Comparison of ENCODE assay signal across 21 mouse cellular contexts in the genomic region with DNA sequence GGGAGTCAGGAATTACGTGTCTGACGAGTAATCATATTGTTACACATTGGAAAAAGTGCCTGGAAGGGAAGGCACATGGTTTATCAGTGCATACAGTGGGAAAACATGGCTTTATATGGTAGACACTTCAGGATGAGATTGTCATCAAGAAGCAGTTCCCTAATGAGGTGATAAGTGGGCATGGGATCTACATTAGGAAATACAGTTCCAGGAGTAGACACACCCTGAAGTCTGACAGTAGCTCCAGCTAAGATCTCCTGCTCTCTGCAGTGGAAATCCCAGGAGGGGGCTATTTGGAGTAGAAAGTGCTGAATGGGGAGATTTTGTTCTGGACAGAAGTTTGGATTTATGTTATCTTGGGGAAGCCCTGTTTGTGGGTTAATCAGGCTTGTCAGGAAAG. TPM values are rescaled to one million over a fixed set of nuclear protein-coding genes. Genes with fewer than 3 reads are reported as not detected.
"Had no signal": no experiment of that assay in that cellular context is flagged by ENCODE, and none has a peak within 500 bp of the region (broad histone marks: within the 10 kb centered on the region; RNA-seq: fewer than 3 reads in every experiment).

No protein-coding gene starts in this region.

- H3K9ac ChIP-seq: liver, embryonic 13.5 days; liver, embryonic 15.5 days; liver, postnatal 0 days; midbrain, embryonic 13.5 days; midbrain, embryonic 15.5 days; neural tube, embryonic 12.5 days; stomach, embryonic 15.5 days had no signal

- H3K9me3 ChIP-seq: liver, embryonic 13.5 days; liver, embryonic 15.5 days; megakaryocyte, embryonic 14.5 days; midbrain, embryonic 13.5 days; midbrain, embryonic 15.5 days; neural tube, embryonic 12.5 days; stomach, embryonic 15.5 days had no signal

- H3K4me1 ChIP-seq: liver, embryonic 13.5 days; liver, embryonic 15.5 days; megakaryocyte, embryonic 14.5 days; midbrain, embryonic 13.5 days; midbrain, embryonic 15.5 days; neural tube, embryonic 12.5 days; stomach, embryonic 15.5 days had no signal

- H3K4me3 ChIP-seq: liver, embryonic 13.5 days; liver, embryonic 15.5 days; megakaryocyte, embryonic 14.5 days; midbrain, embryonic 13.5 days; midbrain, embryonic 15.5 days; neural tube, embryonic 12.5 days; stomach, embryonic 15.5 days had no signal

- H3K27me3 ChIP-seq: liver, embryonic 13.5 days; liver, embryonic 15.5 days; megakaryocyte, embryonic 14.5 days; midbrain, embryonic 13.5 days; midbrain, embryonic 15.5 days; neural tube, embryonic 12.5 days; stomach, embryonic 15.5 days had no signal

- H3K4me2 ChIP-seq: liver, embryonic 11.5 days; liver, embryonic 13.5 days; liver, embryonic 15.5 days; midbrain, embryonic 11.5 days; midbrain, embryonic 13.5 days; midbrain, embryonic 15.5 days; neural tube, embryonic 12.5 days; stomach, embryonic 15.5 days had no signal

- H3K27ac ChIP-seq: liver, embryonic 13.5 days; liver, embryonic 15.5 days; macrophage; midbrain, embryonic 13.5 days; midbrain, embryonic 15.5 days; neural tube, embryonic 12.5 days; stomach, embryonic 15.5 days had no signal

- ATAC-seq: liver, postnatal 0 days; midbrain, embryonic 13.5 days; midbrain, embryonic 15.5 days had no signal

- H3K36me3 ChIP-seq: liver, embryonic 13.5 days; liver, embryonic 15.5 days; midbrain, embryonic 13.5 days; midbrain, embryonic 15.5 days; neural tube, embryonic 12.5 days; stomach, embryonic 15.5 days had no signal

- DNase-seq: liver; liver, embryonic 13.5 days; liver, postnatal 0 days; lung, postnatal 14 days; right cerebral cortex, postnatal 14 days; thymus, adult 18-20 months; thymus, postnatal 14 days; thymus, postnatal 36 days had no signal

RNA-seq across cellular contexts. Expression of gene Tas2r126, which starts 7.1 kb away (rescaled TPM):
- polyA plus RNA-seq: liver, embryonic 11.5 days; liver, embryonic 13.5 days; liver, embryonic 15.5 days; liver, postnatal 0 days; macrophage; midbrain, embryonic 11.5 days; midbrain, embryonic 13.5 days; midbrain, embryonic 15.5 days; midbrain, postnatal 0 days; neural tube, embryonic 12.5 days; neural tube, embryonic 14.5 days; spleen, adult 2 months; stomach, embryonic 15.5 days; thymus, postnatal 0 days had no signal

RNA-seq across cellular contexts. Expression of gene Olfr458, which starts 23.6 kb away (rescaled TPM):
- polyA plus RNA-seq: liver, embryonic 11.5 days; liver, embryonic 13.5 days; liver, embryonic 15.5 days; liver, postnatal 0 days; macrophage; midbrain, embryonic 11.5 days; midbrain, embryonic 13.5 days; midbrain, embryonic 15.5 days; midbrain, postnatal 0 days; neural tube, embryonic 12.5 days; neural tube, embryonic 14.5 days; spleen, adult 2 months; stomach, embryonic 15.5 days; thymus, postnatal 0 days had no signal

RNA-seq across cellular contexts. Expression of gene Olfr457, which starts 34.7 kb away (rescaled TPM):
- polyA plus RNA-seq: liver, embryonic 11.5 days; liver, embryonic 13.5 days; liver, embryonic 15.5 days; liver, postnatal 0 days; macrophage; midbrain, embryonic 11.5 days; midbrain, embryonic 13.5 days; midbrain, embryonic 15.5 days; midbrain, postnatal 0 days; neural tube, embryonic 12.5 days; spleen, adult 2 months; stomach, embryonic 15.5 days; thymus, postnatal 0 days had no signal

RNA-seq across cellular contexts. Expression of gene Tas2r135, which starts 36.2 kb away (rescaled TPM):
- polyA plus RNA-seq: liver, embryonic 11.5 days; liver, embryonic 13.5 days; liver, embryonic 15.5 days; liver, postnatal 0 days; macrophage; midbrain, embryonic 11.5 days; midbrain, embryonic 13.5 days; midbrain, embryonic 15.5 days; midbrain, postnatal 0 days; neural tube, embryonic 12.5 days; neural tube, embryonic 14.5 days; stomach, embryonic 15.5 days; thymus, postnatal 0 days had no signal

RNA-seq across cellular contexts. Expression of gene Tas2r143, which starts 41.4 kb away (rescaled TPM):
- polyA plus RNA-seq: liver, embryonic 11.5 days; liver, embryonic 13.5 days; liver, embryonic 15.5 days; liver, postnatal 0 days; macrophage; midbrain, embryonic 11.5 days; midbrain, embryonic 13.5 days; midbrain, embryonic 15.5 days; midbrain, postnatal 0 days; neural tube, embryonic 12.5 days; neural tube, embryonic 14.5 days; stomach, embryonic 15.5 days; thymus, postnatal 0 days had no signal
